ENCODE assay signal across 14 mouse cellular contexts in genomic region chr7:113172425-113172824, GRCm38 (mm10). TPM values are rescaled to one million over a fixed set of nuclear protein-coding genes. Genes with fewer than 3 reads are reported as not detected.
DNase-seq lines count a peak whose midpoint lies in the region; ATAC-seq and TF ChIP-seq lines count a peak whose summit lies in the region.
"Had no signal": no experiment of that assay in that cellular context is flagged by ENCODE, and none has a peak within 500 bp of the region (broad histone marks: within the 10 kb centered on the region; RNA-seq: fewer than 3 reads in every experiment).

No protein-coding gene starts in this region.

- WGBS in midbrain, embryonic 12.5 days: 77% methylated on average over 2 of the region's 2 CpGs
- 74% methylated on average over 2 of the region's 2 CpGs for WGBS in midbrain, embryonic 11.5 days
- WGBS in small intestine, adult 2 months: 8% methylated on average over 2 of the region's 2 CpGs
- 64% methylated on average over 2 of the region's 2 CpGs for WGBS in forebrain, embryonic 11.5 days

- TF ChIP-seq CTCF in small intestine, adult 2 months (IDR thresholded peaks at IDR 0.05; ENCODE audit: extremely low read depth, insufficient read length, insufficient replicate concordance, low read depth, low read length): no peak

- H3K4me1 ChIP-seq in midbrain, embryonic 12.5 days: no peaks in the 10 kb centered on the region
- no peaks in the 10 kb centered on the region for H3K4me1 ChIP-seq in midbrain, embryonic 11.5 days (ENCODE audit: control insufficient read depth, insufficient read depth, low read length)
- peaks cover 15% of the 10 kb centered on the region for H3K4me1 ChIP-seq in small intestine, adult 2 months (ENCODE audit: control insufficient read depth, insufficient read depth, insufficient read length, low read length)
- no peaks in the 10 kb centered on the region for H3K4me1 ChIP-seq in forebrain, embryonic 11.5 days (replicated peaks; ENCODE audit: control insufficient read depth, insufficient read depth, low read length)

- no peak for TF ChIP-seq POLR2A in small intestine, adult 2 months (IDR thresholded peaks at IDR 0.05; ENCODE audit: low read depth, low read length)

- DNase-seq in heart, adult 18-20 months: peak; percentile 65 to 82
- no peak for DNase-seq in heart, postnatal 4 days
- no peak for DNase-seq in midbrain, embryonic 11.5 days (ENCODE audit: low spot score, missing footprints)
- DNase-seq in adrenal gland, adult 8-10 months: peak; percentile 61
- DNase-seq in forebrain, embryonic 11.5 days (ENCODE audit: low spot score): no peak
- no peak for DNase-seq in lung, postnatal 4 days
- DNase-seq: cerebellum, postnatal 25 days; layer of hippocampus, adult 9-11 months; left cerebral cortex, postnatal 4 days had no signal

- H3K27me3 ChIP-seq in midbrain, embryonic 12.5 days: no peaks in the 10 kb centered on the region
- no peaks in the 10 kb centered on the region; the same call in 1 of the 2 replicates for H3K27me3 ChIP-seq in midbrain, embryonic 11.5 days (ENCODE audit: control insufficient read depth, insufficient read depth, low read length)
- no peaks in the 10 kb centered on the region for H3K27me3 ChIP-seq in small intestine, adult 2 months (ENCODE audit: control insufficient read depth, insufficient read depth, low read length)
- no peaks in the 10 kb centered on the region for H3K27me3 ChIP-seq in forebrain, embryonic 11.5 days (ENCODE audit: control insufficient read depth, insufficient read depth, low read length)

- H3K9ac ChIP-seq in midbrain, embryonic 12.5 days (replicated peaks): 0 out of 2 replicates have a peak overlapping the region, but pooled peaks have one; percentile 4
- H3K9ac ChIP-seq in midbrain, embryonic 11.5 days (ENCODE audit: low read length): no peak overlapping the region
- no peak overlapping the region for H3K9ac ChIP-seq in forebrain, embryonic 11.5 days (ENCODE audit: low read length)
- H3K9ac ChIP-seq: hindbrain, embryonic 14.5 days had no signal

- no peaks in the 10 kb centered on the region for H3K36me3 ChIP-seq in midbrain, embryonic 12.5 days
- no peaks in the 10 kb centered on the region for H3K36me3 ChIP-seq in midbrain, embryonic 11.5 days (ENCODE audit: control insufficient read depth, insufficient read depth, low read length)
- H3K36me3 ChIP-seq in small intestine, adult 2 months (ENCODE audit: control insufficient read depth, insufficient read depth, low read length): no peaks in the 10 kb centered on the region
- H3K36me3 ChIP-seq in forebrain, embryonic 11.5 days (ENCODE audit: control insufficient read depth, insufficient read depth, low read length): no peaks in the 10 kb centered on the region

- H3K4me3 ChIP-seq in midbrain, embryonic 12.5 days: no peak overlapping the region
- H3K4me3 ChIP-seq in midbrain, embryonic 11.5 days (ENCODE audit: low read depth, low read length): no peak overlapping the region
- H3K4me3 ChIP-seq in small intestine, adult 2 months (ENCODE audit: low read depth, low read length): no peak overlapping the region
- no peak overlapping the region for H3K4me3 ChIP-seq in forebrain, embryonic 11.5 days (ENCODE audit: low read depth, low read length)

- no peaks in the 10 kb centered on the region for H3K9me3 ChIP-seq in midbrain, embryonic 12.5 days
- H3K9me3 ChIP-seq in midbrain, embryonic 11.5 days (ENCODE audit: control insufficient read depth, low read length): no peaks in the 10 kb centered on the region
- H3K9me3 ChIP-seq in forebrain, embryonic 11.5 days (ENCODE audit: control insufficient read depth, low read length): no peaks in the 10 kb centered on the region

- no peak for ATAC-seq in midbrain, embryonic 12.5 days (ENCODE audit: low FRiP score, low read depth)
- no peak for ATAC-seq in midbrain, embryonic 11.5 days (ENCODE audit: low FRiP score)
- no peak for ATAC-seq in forebrain, embryonic 11.5 days (replicated peaks; ENCODE audit: low FRiP score)
- ATAC-seq: CD4-positive, CD25-positive, alpha-beta regulatory T cell, adult 4 months; forebrain, embryonic 16.5 days had no signal

- no peak overlapping the region for H3K4me2 ChIP-seq in midbrain, embryonic 12.5 days (replicated peaks)
- no peak overlapping the region for H3K4me2 ChIP-seq in midbrain, embryonic 11.5 days
- H3K4me2 ChIP-seq in forebrain, embryonic 11.5 days (ENCODE audit: low read depth, low read length, severe bottlenecking): no peak overlapping the region
- H3K4me2 ChIP-seq: hindbrain, embryonic 14.5 days had no signal

- no peak overlapping the region for H3K27ac ChIP-seq in midbrain, embryonic 12.5 days (replicated peaks)
- no peak overlapping the region for H3K27ac ChIP-seq in midbrain, embryonic 11.5 days (ENCODE audit: low read depth, low read length)
- peak overlapping the region; percentile 39 for H3K27ac ChIP-seq in small intestine, adult 2 months (ENCODE audit: insufficient read depth, low read depth, low read length)
- no peak overlapping the region for H3K27ac ChIP-seq in forebrain, embryonic 11.5 days (ENCODE audit: low read depth, low read length)
- H3K27ac ChIP-seq: hindbrain, embryonic 14.5 days had no signal

RNA-seq across cellular contexts. Expression of gene Arntl, which starts 34.8 kb away (rescaled TPM):
- 10 to 100 TPM; 18.5 to 22.6 TPM for total RNA-seq in heart, adult 18-20 months (2021)
- 10 to 100 TPM in 1 of 2 experiments, 1 to 10 TPM in 1; 9.6 to 10.0 TPM for total RNA-seq in heart, postnatal 4 days (2021)
- 6.6 and 7.8 TPM in 2 replicates for polyA plus RNA-seq in midbrain, embryonic 12.5 days (2016; fragmentation: Nextera tagmentation; extraction: Ambion mirVana)
- 5.1 and 6.4 TPM in 2 replicates for polyA plus RNA-seq in midbrain, embryonic 11.5 days (2014; fragmentation: Nextera tagmentation; extraction: Ambion mirVana)
- 10 to 100 TPM in 3 of 4 experiments, 1 to 10 TPM in 1; 9.9 to 16.1 (median 11.2) TPM for total RNA-seq in adrenal gland, adult 8-10 months (2022)
- 4.2 and 11.0 TPM in 2 replicates for polyA plus RNA-seq in small intestine, adult 2 months (2012; rRNA removed)
- 9.2 and 11.6 TPM in 2 replicates for polyA plus RNA-seq in forebrain, embryonic 11.5 days (2014; fragmentation: Nextera tagmentation; extraction: Ambion mirVana)

Comparison
In these comparisons a context has a peak if more than half of its experiments do, and no peak if none do; other contexts are left out.
1. DNase-seq: peak in heart, adult 18-20 months (2 of 2) and adrenal gland, adult 8-10 months (single experiment); none in heart, postnatal 4 days (single experiment), midbrain, embryonic 11.5 days (single experiment), forebrain, embryonic 11.5 days (single experiment) and lung, postnatal 4 days (0 of 2).